Mouse (Mus musculus): ENCODE data around the gene Sulf2. TPM values are rescaled to one million over a fixed set of nuclear protein-coding genes. Genes with fewer than 3 reads are reported as not detected.

The Sulf2 gene
- polyA plus RNA-seq, 1 experiment from 2014 or later: 73.6 TPM

DNA sequence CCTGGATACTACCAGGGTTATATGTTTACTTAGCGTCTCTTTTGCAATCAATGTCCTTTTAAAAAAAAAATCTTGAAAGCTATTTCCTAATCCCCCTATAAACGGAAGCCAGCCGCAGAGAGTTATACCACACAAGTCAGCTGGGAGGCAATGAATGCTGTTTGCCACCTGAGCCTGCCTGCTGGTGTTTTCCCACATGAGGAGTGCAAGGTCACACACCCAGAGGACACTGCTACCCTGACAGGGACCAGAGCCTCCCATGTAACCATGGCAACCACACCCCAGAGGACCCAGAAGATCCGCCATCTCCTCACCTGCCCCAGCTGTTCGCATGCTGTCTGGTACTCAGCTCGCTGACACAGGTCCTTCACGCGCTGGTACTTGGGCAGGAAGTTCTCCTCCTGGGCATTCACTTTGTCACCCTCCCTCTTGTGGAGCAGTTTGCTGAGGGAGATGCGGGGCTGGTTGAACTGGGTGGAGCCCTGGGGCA lies 71.9 kb downstream of the Sulf2 start:
- Histone ChIP-seq H3K9me3 (ENCODE audit: control insufficient read depth, low read length) (no peaks in the 10 kb centered on the region), H3K4me1 (ENCODE audit: control insufficient read depth, insufficient read depth, low read depth, low read length) (no peaks in the 10 kb centered on the region), H3K36me3 (ENCODE audit: control insufficient read depth, insufficient read depth, low read length) (no peaks in the 10 kb centered on the region; the same call in 1 of the 2 replicates), H3K4me2 (ENCODE audit: low read length) (no peak overlapping the region), H3K9ac (ENCODE audit: low read depth, low read length) (no peak overlapping the region; the same call in 1 of the 2 replicates), H3K4me3 (ENCODE audit: low read length) (no peak overlapping the region), H3K27me3 (replicated peaks; ENCODE audit: control insufficient read depth, insufficient read depth, low read length) (no peaks in the 10 kb centered on the region), H3K27ac (ENCODE audit: low read depth, low read length) (no peak overlapping the region)
- no peak for ATAC-seq
- 69% methylated on average over 9 of the region's 9 CpGs for WGBS

DNA sequence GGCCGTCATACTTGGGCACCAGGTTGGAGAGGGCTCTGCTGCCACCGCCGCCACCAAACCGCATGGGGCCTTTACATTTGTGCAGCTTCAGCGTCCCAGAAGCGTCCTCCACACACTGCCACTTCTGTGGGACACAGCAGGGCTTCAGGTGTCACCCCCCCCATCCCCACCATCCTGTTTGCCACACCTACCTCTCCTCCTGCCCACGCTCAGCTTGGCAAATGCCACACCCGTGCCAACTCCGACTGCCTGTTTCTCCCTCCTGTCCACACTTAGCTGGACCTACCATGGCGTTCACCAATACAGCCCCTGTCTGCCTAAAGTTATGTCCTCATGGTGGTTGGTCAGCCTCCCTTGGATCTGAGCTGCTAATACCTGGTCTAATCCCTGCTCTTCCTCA lies 72.8 kb downstream of the Sulf2 start:
- H3K27ac ChIP-seq (ENCODE audit: low read depth, low read length): no peak overlapping the region
- 82% methylated on average over 10 of the region's 10 CpGs for WGBS
- H3K4me1 ChIP-seq (ENCODE audit: control insufficient read depth, insufficient read depth, low read depth, low read length): no peaks in the 10 kb centered on the region
- H3K9me3 ChIP-seq (ENCODE audit: control insufficient read depth, low read length): no peaks in the 10 kb centered on the region
- no peak for ATAC-seq
- H3K4me2 ChIP-seq (ENCODE audit: low read length): no peak overlapping the region
- H3K27me3 ChIP-seq (replicated peaks; ENCODE audit: control insufficient read depth, insufficient read depth, low read length): no peaks in the 10 kb centered on the region
- no peak overlapping the region for H3K9ac ChIP-seq (ENCODE audit: low read depth, low read length)
- no peaks in the 10 kb centered on the region; the same call in 1 of the 2 replicates for H3K36me3 ChIP-seq (ENCODE audit: control insufficient read depth, insufficient read depth, low read length)
- H3K4me3 ChIP-seq (ENCODE audit: low read length): no peak overlapping the region

DNA sequence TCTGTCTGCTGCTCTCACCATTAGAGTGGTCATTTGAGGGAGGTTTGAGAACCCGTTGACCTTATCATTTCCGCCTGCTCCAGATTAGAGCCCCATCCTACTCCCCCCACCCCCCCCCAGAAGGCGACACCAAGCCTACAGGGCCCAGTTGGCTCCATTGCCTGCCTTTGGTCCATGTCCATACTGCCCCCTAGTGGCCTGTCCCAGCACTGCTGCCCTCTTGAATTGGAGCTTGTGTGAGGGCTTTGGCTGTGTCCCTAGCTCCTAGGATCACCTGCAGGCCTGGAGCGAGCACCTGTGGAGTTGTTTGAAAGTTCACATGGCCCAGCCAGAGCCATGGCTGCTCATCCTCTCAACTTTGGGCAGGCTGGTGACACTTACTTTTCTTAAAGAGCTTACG lies 73.3 kb downstream of the Sulf2 start:
- ATAC-seq: no peak
- Histone ChIP-seq H3K27ac (ENCODE audit: low read depth, low read length) (no peak overlapping the region), H3K27me3 (replicated peaks; ENCODE audit: control insufficient read depth, insufficient read depth, low read length) (no peaks in the 10 kb centered on the region), H3K9me3 (ENCODE audit: control insufficient read depth, low read length) (no peaks in the 10 kb centered on the region), H3K4me2 (ENCODE audit: low read length) (no peak overlapping the region), H3K4me3 (ENCODE audit: low read length) (no peak overlapping the region), H3K9ac (ENCODE audit: low read depth, low read length) (no peak overlapping the region), H3K4me1 (ENCODE audit: control insufficient read depth, insufficient read depth, low read depth, low read length) (no peaks in the 10 kb centered on the region), H3K36me3 (ENCODE audit: control insufficient read depth, insufficient read depth, low read length) (no peaks in the 10 kb centered on the region; the same call in 1 of the 2 replicates)
- 75% methylated on average over 5 of the region's 5 CpGs for WGBS

DNA sequence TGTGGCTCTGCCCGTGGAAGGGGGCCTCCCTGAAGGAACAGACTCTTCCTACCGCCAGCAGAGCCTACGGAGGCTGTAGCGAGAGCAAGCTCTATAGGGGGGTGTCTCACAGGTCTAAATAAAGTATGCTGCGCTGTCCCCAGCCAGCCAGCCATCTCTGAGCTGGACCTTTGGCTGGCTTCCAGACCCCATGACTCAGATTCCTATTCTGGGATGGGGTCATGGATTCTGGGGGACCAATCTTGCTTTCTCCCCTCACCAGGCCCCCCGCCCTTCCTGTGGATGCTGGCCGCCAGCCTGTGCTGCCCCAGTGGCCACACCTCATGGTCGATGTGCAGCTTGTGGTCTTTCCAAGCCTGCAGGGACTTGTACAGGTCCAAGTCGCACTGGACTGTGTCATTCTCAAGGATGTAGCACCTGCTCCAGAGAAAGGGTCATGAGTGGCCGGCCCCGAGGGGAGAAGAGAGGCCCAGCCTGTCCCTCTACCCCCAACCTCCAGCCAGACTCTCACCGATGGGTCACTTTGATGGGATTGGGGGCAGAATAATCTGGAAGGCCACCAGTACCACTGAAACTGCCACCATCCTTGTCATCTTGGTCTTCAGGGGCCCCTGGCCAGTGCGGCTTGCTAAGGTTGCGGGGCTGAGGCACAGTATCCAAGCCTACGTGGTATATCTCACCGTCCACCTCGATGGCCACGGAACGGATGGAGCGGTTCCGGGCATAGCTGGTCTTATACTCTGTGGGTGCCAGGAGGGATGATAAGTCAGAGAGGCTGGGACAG lies 74.3 kb downstream of the Sulf2 start:
- no peak overlapping the region for H3K9ac ChIP-seq (ENCODE audit: low read depth, low read length)
- H3K4me1 ChIP-seq (ENCODE audit: control insufficient read depth, insufficient read depth, low read depth, low read length): no peaks in the 10 kb centered on the region
- no peak for ATAC-seq
- no peaks in the 10 kb centered on the region for H3K27me3 ChIP-seq (replicated peaks; ENCODE audit: control insufficient read depth, insufficient read depth, low read length)
- 80% methylated on average over 21 of the region's 21 CpGs for WGBS
- no peak overlapping the region for H3K4me3 ChIP-seq (ENCODE audit: low read length)
- H3K4me2 ChIP-seq (ENCODE audit: low read length): no peak overlapping the region
- H3K36me3 ChIP-seq (ENCODE audit: control insufficient read depth, insufficient read depth, low read length): no peaks in the 10 kb centered on the region
- H3K27ac ChIP-seq (ENCODE audit: low read depth, low read length): no peak overlapping the region
- H3K9me3 ChIP-seq (ENCODE audit: control insufficient read depth, low read length): no peaks in the 10 kb centered on the region

DNA sequence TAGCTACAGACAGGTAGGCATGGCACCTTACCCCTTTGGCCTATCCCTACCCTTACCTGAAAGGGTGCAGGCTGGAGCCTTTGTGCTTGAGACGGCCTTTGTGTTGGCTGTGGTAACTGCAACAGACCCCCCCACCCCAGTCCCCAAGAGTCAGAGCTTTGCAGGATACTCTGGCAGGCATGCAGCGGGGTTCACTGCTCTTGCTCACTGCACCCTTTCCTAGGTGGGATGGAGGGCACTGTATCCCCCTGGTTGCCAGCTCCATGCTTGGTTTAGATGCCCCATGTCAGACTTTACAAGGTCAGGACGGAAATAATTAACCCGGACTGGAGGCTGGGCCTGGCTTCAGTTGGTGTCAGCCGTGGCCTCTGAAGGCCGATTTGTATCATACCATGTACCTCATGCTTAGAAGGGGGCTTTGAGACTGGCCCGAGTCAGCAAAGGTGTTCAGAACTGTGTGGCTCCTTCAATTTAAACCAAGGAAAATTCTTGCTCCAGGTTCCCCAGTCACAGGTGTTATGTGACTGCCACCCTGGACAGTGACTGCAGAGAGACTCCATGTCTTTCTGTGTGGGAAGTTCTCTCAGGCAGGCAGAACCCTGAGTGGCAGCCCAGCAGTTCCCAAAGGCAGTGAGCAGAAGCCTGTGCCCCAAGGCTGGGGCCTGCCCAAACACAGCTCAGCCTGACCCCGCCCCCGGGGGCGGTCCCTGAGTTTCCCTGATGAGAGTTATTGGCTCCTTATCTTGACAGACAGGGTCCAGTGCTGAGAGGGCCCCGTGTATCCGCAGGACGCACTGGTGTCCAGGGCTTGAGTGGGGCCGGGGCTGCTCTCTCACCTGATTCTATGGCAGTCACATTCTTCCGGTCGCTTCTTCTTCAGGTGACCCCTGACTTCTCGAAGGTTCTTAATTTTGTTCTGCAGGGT lies 75.2 kb downstream of the Sulf2 start:
- WGBS: 65% methylated on average over 17 of the region's 17 CpGs
- ATAC-seq: no peak
- H3K4me2 ChIP-seq (ENCODE audit: low read length): no peak overlapping the region

DNA sequence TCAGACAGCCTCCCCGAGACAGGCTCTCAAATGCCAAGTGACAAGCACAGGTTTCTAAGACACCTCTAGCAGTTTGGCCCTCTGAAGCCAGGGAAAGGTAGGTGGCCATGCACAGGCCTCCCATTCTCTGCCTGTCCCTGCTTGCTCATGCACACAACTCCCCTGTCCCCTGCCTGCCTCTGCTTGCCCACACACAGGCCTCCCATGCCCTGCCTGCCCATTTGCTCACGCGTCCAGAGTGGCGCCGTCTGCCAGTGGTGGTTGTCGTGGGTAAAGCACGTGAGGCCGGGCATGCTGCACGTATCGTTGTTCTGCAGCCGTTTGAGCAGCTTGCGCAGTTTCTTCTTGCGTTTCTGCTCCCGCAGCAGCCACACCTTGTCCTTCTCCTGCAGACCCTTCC lies 76.2 kb downstream of the Sulf2 start:
- H3K27ac ChIP-seq (ENCODE audit: low read depth, low read length): no peak overlapping the region
- 94% methylated on average over 14 of the region's 14 CpGs for WGBS
- H3K4me2 ChIP-seq (ENCODE audit: low read length): no peak overlapping the region
- no peaks in the 10 kb centered on the region for H3K27me3 ChIP-seq (replicated peaks; ENCODE audit: control insufficient read depth, insufficient read depth, low read length)
- H3K9me3 ChIP-seq (ENCODE audit: control insufficient read depth, low read length): no peaks in the 10 kb centered on the region
- no peak overlapping the region for H3K4me3 ChIP-seq (ENCODE audit: low read length)
- no peaks in the 10 kb centered on the region for H3K36me3 ChIP-seq (ENCODE audit: control insufficient read depth, insufficient read depth, low read length)
- ATAC-seq: no peak
- no peaks in the 10 kb centered on the region for H3K4me1 ChIP-seq (ENCODE audit: control insufficient read depth, insufficient read depth, low read depth, low read length)
- no peak overlapping the region for H3K9ac ChIP-seq (ENCODE audit: low read depth, low read length)

More for the DNA sequence above, 75.2 kb downstream of the Sulf2 start:
- Histone ChIP-seq H3K27me3 (replicated peaks; ENCODE audit: control insufficient read depth, insufficient read depth, low read length) (no peaks in the 10 kb centered on the region), H3K9me3 (ENCODE audit: control insufficient read depth, low read length) (no peaks in the 10 kb centered on the region), H3K9ac (ENCODE audit: low read depth, low read length) (no peak overlapping the region), H3K4me1 (ENCODE audit: control insufficient read depth, insufficient read depth, low read depth, low read length) (no peaks in the 10 kb centered on the region), H3K27ac (ENCODE audit: low read depth, low read length) (no peak overlapping the region), H3K4me3 (ENCODE audit: low read length) (no peak overlapping the region), H3K36me3 (ENCODE audit: control insufficient read depth, insufficient read depth, low read length) (no peaks in the 10 kb centered on the region)

DNA sequence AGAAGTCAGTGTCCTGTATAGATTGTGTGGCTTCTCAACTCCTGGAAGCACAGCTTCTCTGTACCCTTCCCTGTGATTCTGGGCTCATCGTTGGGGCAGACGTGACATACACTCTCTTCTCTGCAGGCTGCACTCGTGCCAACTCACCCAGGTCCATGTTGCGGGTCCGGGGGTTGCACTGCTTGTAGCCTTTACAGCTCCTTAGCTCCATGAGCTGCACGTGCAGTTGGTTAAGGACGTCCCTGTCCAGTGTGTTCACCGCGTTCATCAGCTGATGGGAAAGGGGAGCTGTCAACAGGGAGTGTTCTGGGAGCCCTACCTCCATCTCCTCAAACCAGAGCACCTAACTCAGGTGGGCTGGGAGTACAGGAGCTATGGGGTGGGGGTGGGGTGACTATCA lies 78.1 kb downstream of the Sulf2 start:
- H3K27ac ChIP-seq (ENCODE audit: low read depth, low read length): no peak overlapping the region
- no peak for ATAC-seq
- no peak overlapping the region for H3K4me3 ChIP-seq (ENCODE audit: low read length)
- no peaks in the 10 kb centered on the region for H3K27me3 ChIP-seq (replicated peaks; ENCODE audit: control insufficient read depth, insufficient read depth, low read length)
- peaks cover 5% of the 10 kb centered on the region; the same call in 1 of the 2 replicates for H3K36me3 ChIP-seq (ENCODE audit: control insufficient read depth, insufficient read depth, low read length)
- 93% methylated on average over 9 of the region's 9 CpGs for WGBS
- no peaks in the 10 kb centered on the region for H3K9me3 ChIP-seq (ENCODE audit: control insufficient read depth, low read length)
- H3K4me2 ChIP-seq (ENCODE audit: low read length): no peak overlapping the region
- H3K4me1 ChIP-seq (ENCODE audit: control insufficient read depth, insufficient read depth, low read depth, low read length): no peaks in the 10 kb centered on the region
- no peak overlapping the region for H3K9ac ChIP-seq (ENCODE audit: low read depth, low read length)

DNA sequence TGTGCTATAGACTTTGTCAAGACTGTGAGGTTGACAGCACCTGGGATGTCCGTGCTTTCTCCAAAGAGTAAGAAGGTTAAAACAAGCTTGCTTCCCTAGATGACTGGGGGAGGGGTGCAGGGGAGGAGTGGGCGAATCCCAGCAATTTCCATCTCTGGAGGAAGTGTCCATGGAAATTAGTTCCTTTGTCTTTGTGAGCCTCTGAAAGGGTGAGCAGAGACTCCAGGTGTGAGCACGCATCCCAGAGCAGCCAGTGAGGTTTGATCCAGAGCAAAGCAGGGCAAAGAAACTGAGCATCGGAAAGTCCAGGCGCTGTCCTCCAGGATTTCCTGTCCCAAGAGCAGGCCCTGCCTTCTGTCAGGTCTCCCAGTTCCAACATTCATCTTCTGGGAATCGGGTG lies 81.1 kb downstream of the Sulf2 start:
- Histone ChIP-seq H3K9me3 (ENCODE audit: control insufficient read depth, low read length) (no peaks in the 10 kb centered on the region), H3K27me3 (replicated peaks; ENCODE audit: control insufficient read depth, insufficient read depth, low read length) (no peaks in the 10 kb centered on the region), H3K4me1 (ENCODE audit: control insufficient read depth, insufficient read depth, low read depth, low read length) (no peaks in the 10 kb centered on the region), H3K36me3 (ENCODE audit: control insufficient read depth, insufficient read depth, low read length) (peaks cover 23% of the 10 kb centered on the region), H3K4me3 (ENCODE audit: low read length) (no peak overlapping the region), H3K9ac (ENCODE audit: low read depth, low read length) (no peak overlapping the region), H3K27ac (ENCODE audit: low read depth, low read length) (no peak overlapping the region), H3K4me2 (ENCODE audit: low read length) (no peak overlapping the region)
- no peak for ATAC-seq
- 51% methylated on average over 6 of the region's 6 CpGs for WGBS

DNA sequence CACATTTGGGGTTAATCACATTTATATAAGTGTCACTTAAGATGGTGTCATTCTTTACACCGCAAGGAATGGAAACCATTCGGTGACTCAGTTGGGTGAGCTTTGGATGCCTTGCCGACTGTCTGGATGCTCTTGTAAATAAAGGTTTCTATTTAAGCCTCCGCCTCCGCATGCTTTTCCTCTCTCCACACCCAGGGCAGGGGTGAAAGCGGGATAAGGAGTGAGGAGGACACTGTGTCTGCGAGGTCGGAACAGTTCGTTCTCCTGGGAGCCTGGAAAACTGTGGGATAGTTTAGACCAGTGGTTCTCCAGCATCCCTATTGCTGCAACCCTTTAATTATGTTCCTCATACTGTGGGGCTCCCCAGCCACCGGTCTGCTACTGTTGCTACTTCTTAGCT lies 82.4 kb downstream of the Sulf2 start:
- Histone ChIP-seq H3K27me3 (replicated peaks; ENCODE audit: control insufficient read depth, insufficient read depth, low read length) (no peaks in the 10 kb centered on the region), H3K9ac (ENCODE audit: low read depth, low read length) (no peak overlapping the region), H3K4me3 (ENCODE audit: low read length) (no peak overlapping the region), H3K4me2 (ENCODE audit: low read length) (no peak overlapping the region), H3K9me3 (ENCODE audit: control insufficient read depth, low read length) (no peaks in the 10 kb centered on the region), H3K4me1 (ENCODE audit: control insufficient read depth, insufficient read depth, low read depth, low read length) (no peaks in the 10 kb centered on the region), H3K27ac (ENCODE audit: low read depth, low read length) (no peak overlapping the region), H3K36me3 (ENCODE audit: control insufficient read depth, insufficient read depth, low read length) (peaks cover 28% of the 10 kb centered on the region)
- no peak for ATAC-seq
- 81% methylated on average over 10 of the region's 10 CpGs for WGBS

All from hindbrain, embryonic 16.5 days (tissue).